Mouse (Mus musculus): ENCODE measurements at regions not wholly inside any gene's neighbourhood (a gene's known extent, or its start where the extent isn't known, plus 50 kb on each side); places are given as distances from the start of the nearest gene placed in this dataset.

- Histone ChIP-seq H3K27me3 (replicated peaks; ENCODE audit: control insufficient read depth, insufficient read depth, low read length) (no peaks in the 10 kb centered on the region), H3K4me1 (ENCODE audit: control insufficient read depth, insufficient read depth, low read length) (no peaks in the 10 kb centered on the region), H3K36me3 (ENCODE audit: control insufficient read depth, insufficient read depth, low read length) (no peaks in the 10 kb centered on the region), H3K4me3 (ENCODE audit: insufficient read depth, low read depth, low read length) (no peak overlapping the region), H3K27ac (ENCODE audit: insufficient read depth, low read depth, low read length) (no peak overlapping the region)
- 83% methylated on average over 4 of the region's 4 CpGs for WGBS
- no peak for TF ChIP-seq CTCF (conservative IDR thresholded peaks at IDR 0.05; ENCODE audit: insufficient read depth, insufficient read length, low read depth, low read length)
- TF ChIP-seq POLR2A (IDR thresholded peaks at IDR 0.05; ENCODE audit: low read depth, low read length): no peak
- DNase-seq: no peak
These were observed 160.9 kb upstream of the Sh3bp4 start for GRCm38 (mm10) chr1:88909314-88909713.

- Histone ChIP-seq H3K27me3 (replicated peaks; ENCODE audit: control insufficient read depth, insufficient read depth, low read length) (no peaks in the 10 kb centered on the region), H3K36me3 (ENCODE audit: control insufficient read depth, insufficient read depth, low read length) (no peaks in the 10 kb centered on the region), H3K4me1 (ENCODE audit: control insufficient read depth, insufficient read depth, low read length) (no peaks in the 10 kb centered on the region), H3K4me3 (ENCODE audit: insufficient read depth, low read depth, low read length) (no peak overlapping the region), H3K27ac (ENCODE audit: insufficient read depth, low read depth, low read length) (no peak overlapping the region)
- TF ChIP-seq CTCF (conservative IDR thresholded peaks at IDR 0.05; ENCODE audit: insufficient read depth, insufficient read length, low read depth, low read length) (no peak), POLR2A (IDR thresholded peaks at IDR 0.05; ENCODE audit: low read depth, low read length) (no peak)
- no peak for DNase-seq
- WGBS: 66% methylated on average over 6 of the region's 6 CpGs
These were observed 160.2 kb upstream of the Sh3bp4 start for GRCm38 (mm10) chr1:88909864-88910573.

GRCm38 (mm10) chr1:88911724-88912123 lies 158.5 kb upstream of the Sh3bp4 start:
- H3K36me3 ChIP-seq (ENCODE audit: control insufficient read depth, insufficient read depth, low read length): no peaks in the 10 kb centered on the region
- no peak overlapping the region for H3K4me3 ChIP-seq (ENCODE audit: insufficient read depth, low read depth, low read length)
- TF ChIP-seq CTCF (conservative IDR thresholded peaks at IDR 0.05; ENCODE audit: insufficient read depth, insufficient read length, low read depth, low read length): no peak
- no peak for TF ChIP-seq POLR2A (IDR thresholded peaks at IDR 0.05; ENCODE audit: low read depth, low read length)
- 82% methylated on average over 5 of the region's 5 CpGs for WGBS
- no peak for DNase-seq
- H3K27ac ChIP-seq (ENCODE audit: insufficient read depth, low read depth, low read length): no peak overlapping the region
- H3K4me1 ChIP-seq (ENCODE audit: control insufficient read depth, insufficient read depth, low read length): no peaks in the 10 kb centered on the region
- no peaks in the 10 kb centered on the region for H3K27me3 ChIP-seq (replicated peaks; ENCODE audit: control insufficient read depth, insufficient read depth, low read length)

GRCm38 (mm10) chr1:88916531-88917050 lies 153.6 kb upstream of the Sh3bp4 start:
- no peaks in the 10 kb centered on the region for H3K27me3 ChIP-seq (replicated peaks; ENCODE audit: control insufficient read depth, insufficient read depth, low read length)
- no peak overlapping the region for H3K4me3 ChIP-seq (ENCODE audit: insufficient read depth, low read depth, low read length)
- no peaks in the 10 kb centered on the region for H3K36me3 ChIP-seq (ENCODE audit: control insufficient read depth, insufficient read depth, low read length)
- no peaks in the 10 kb centered on the region for H3K4me1 ChIP-seq (ENCODE audit: control insufficient read depth, insufficient read depth, low read length)
- DNase-seq: no peak
- WGBS: 78% methylated on average over 4 of the region's 4 CpGs
- no peak for TF ChIP-seq CTCF (conservative IDR thresholded peaks at IDR 0.05; ENCODE audit: insufficient read depth, insufficient read length, low read depth, low read length)
- no peak for TF ChIP-seq POLR2A (IDR thresholded peaks at IDR 0.05; ENCODE audit: low read depth, low read length)
- H3K27ac ChIP-seq (ENCODE audit: insufficient read depth, low read depth, low read length): no peak overlapping the region

- 86% methylated on average over 2 of the region's 2 CpGs for WGBS
- Histone ChIP-seq H3K27ac (ENCODE audit: insufficient read depth, low read depth, low read length) (no peak overlapping the region), H3K4me3 (ENCODE audit: insufficient read depth, low read depth, low read length) (no peak overlapping the region), H3K36me3 (ENCODE audit: control insufficient read depth, insufficient read depth, low read length) (no peaks in the 10 kb centered on the region), H3K4me1 (ENCODE audit: control insufficient read depth, insufficient read depth, low read length) (no peaks in the 10 kb centered on the region), H3K27me3 (replicated peaks; ENCODE audit: control insufficient read depth, insufficient read depth, low read length) (no peaks in the 10 kb centered on the region)
- DNase-seq: no peak
- no peak for TF ChIP-seq POLR2A (IDR thresholded peaks at IDR 0.05; ENCODE audit: low read depth, low read length)
- TF ChIP-seq CTCF (conservative IDR thresholded peaks at IDR 0.05; ENCODE audit: insufficient read depth, insufficient read length, low read depth, low read length): no peak
These were observed 148.8 kb upstream of the Sh3bp4 start for GRCm38 (mm10) chr1:88921401-88921800.

GRCm38 (mm10) chr1:88923791-88924581 lies 146.2 kb upstream of the Sh3bp4 start:
- no peak for TF ChIP-seq CTCF (conservative IDR thresholded peaks at IDR 0.05; ENCODE audit: insufficient read depth, insufficient read length, low read depth, low read length)
- no peak for TF ChIP-seq POLR2A (IDR thresholded peaks at IDR 0.05; ENCODE audit: low read depth, low read length)
- Histone ChIP-seq H3K27me3 (replicated peaks; ENCODE audit: control insufficient read depth, insufficient read depth, low read length) (no peaks in the 10 kb centered on the region), H3K27ac (ENCODE audit: insufficient read depth, low read depth, low read length) (no peak overlapping the region), H3K4me3 (ENCODE audit: insufficient read depth, low read depth, low read length) (no peak overlapping the region), H3K4me1 (ENCODE audit: control insufficient read depth, insufficient read depth, low read length) (no peaks in the 10 kb centered on the region), H3K36me3 (ENCODE audit: control insufficient read depth, insufficient read depth, low read length) (no peaks in the 10 kb centered on the region)
- DNase-seq: no peak
- 66% methylated on average over 7 of the region's 7 CpGs for WGBS

- 78% methylated on average over 1 of the region's 1 CpGs for WGBS
- H3K27ac ChIP-seq (ENCODE audit: insufficient read depth, low read depth, low read length): no peak overlapping the region
- DNase-seq: no peak
- no peaks in the 10 kb centered on the region for H3K36me3 ChIP-seq (ENCODE audit: control insufficient read depth, insufficient read depth, low read length)
- peaks cover 10% of the 10 kb centered on the region; the same call in 1 of the 2 replicates for H3K4me1 ChIP-seq (ENCODE audit: control insufficient read depth, insufficient read depth, low read length)
- H3K27me3 ChIP-seq (replicated peaks; ENCODE audit: control insufficient read depth, insufficient read depth, low read length): no peaks in the 10 kb centered on the region
- TF ChIP-seq CTCF (conservative IDR thresholded peaks at IDR 0.05; ENCODE audit: insufficient read depth, insufficient read length, low read depth, low read length): no peak
- no peak for TF ChIP-seq POLR2A (IDR thresholded peaks at IDR 0.05; ENCODE audit: low read depth, low read length)
- no peak overlapping the region for H3K4me3 ChIP-seq (ENCODE audit: insufficient read depth, low read depth, low read length)
These were observed 135.0 kb upstream of the Sh3bp4 start for GRCm38 (mm10) chr1:88935191-88935590.

Measured in kidney, adult 2 months (tissue).